Mouse (Mus musculus) kidney, adult 9 months (tissue): ENCODE results near the gene Cfap161.

Experiments
- DNase-seq: peaks from one replicate; pipeline ENCODE4 v3.0.0; 2022

Gene Cfap161

GRCm38 (mm10) chr7:83738623-83739462 lies 55.8 kb downstream of the Cfap161 start:
- no peak for DNase-seq

DNA sequence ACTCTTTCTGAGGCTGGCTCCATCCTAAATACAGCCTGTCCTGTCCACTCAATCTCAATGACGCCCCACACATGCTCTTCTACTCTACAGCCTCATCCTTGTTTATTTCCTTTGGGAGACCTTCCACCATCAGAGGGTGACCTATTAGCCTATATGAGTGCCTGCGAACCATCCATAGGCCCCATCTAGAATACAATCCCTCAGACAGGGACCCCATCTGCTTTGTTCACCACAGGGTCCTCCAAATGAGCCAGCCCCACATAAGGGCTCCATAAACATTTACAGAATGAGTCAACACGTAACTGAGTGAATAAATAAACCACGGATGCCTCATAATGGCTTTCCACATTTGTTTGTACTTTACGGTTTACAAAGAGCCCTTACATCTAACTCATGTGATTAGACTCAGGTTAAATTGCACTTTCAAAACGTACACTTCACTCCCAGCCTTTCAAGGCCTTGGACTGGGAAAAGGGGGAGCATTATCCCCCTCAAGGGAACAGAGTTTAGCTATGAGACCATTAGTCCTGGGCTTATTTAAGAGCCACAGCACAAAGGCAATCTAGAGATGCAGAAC lies 56.7 kb downstream of the Cfap161 start:
- no peak for DNase-seq

DNA sequence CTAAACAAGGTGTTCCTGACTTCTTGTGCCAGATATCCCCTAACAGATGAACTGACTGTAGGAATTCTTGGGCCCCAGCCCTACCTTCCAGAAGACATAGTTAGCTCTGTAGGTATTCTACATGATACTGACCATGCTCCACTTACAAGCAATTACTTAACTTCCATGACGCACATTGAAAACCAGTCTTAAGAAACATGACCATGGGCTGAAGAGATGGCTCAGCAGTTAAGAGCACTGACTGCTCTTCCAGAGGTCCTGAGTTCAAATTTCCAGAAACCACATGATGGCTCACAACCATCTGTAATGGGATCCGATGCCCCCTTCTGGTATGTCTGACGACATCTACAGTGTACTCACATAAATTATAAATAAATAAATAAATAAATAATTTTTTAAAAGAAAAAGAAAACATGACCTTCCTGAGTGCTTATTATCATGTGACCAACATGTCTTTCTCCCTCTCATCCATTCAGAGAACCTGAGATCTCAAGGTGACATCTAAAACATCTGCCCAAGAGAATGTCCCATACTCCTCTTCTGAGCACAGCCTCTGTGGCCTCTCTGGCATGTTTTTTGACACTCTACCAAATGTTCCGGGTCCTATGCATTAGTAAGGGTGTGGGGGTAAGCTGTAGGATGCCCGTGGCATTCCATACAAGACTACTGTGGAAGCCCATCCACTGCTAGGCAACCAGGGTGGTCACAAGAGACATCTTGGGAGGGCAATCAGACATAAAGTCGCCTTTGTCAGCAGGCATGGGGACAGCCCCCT lies 58.2 kb downstream of the Cfap161 start:
- no peak for DNase-seq

DNA sequence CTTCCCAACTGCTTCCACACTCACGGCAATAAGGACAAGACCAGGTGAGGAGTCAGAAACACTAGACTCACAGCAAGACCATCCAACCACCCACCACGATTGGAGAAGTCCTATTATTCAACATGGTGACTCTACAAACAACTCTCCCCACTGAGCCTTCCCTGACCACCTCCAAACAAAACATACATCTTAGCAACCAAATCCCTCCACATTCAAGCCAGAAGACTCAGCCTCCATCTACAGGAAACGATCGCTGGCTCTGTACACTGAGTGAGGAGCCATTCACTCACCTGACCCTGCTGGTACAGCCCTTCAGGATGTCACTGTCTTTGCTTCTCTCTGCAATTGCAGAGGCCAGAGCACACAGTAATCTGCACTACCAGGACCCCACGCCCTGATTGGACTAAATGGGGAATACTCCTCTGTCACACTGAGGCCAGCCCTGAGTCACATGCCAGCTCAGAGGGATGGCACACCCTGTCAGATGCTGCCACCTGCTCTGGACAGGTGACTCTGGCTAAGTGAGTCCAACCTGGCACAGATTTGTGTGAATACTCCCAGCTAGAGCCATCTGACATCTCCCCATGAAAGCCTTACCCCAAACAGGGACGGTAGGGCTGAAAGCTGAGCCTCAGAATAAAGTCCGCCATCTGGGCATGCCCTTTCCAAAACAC lies 59.4 kb downstream of the Cfap161 start:
- DNase-seq, result no peak

DNA sequence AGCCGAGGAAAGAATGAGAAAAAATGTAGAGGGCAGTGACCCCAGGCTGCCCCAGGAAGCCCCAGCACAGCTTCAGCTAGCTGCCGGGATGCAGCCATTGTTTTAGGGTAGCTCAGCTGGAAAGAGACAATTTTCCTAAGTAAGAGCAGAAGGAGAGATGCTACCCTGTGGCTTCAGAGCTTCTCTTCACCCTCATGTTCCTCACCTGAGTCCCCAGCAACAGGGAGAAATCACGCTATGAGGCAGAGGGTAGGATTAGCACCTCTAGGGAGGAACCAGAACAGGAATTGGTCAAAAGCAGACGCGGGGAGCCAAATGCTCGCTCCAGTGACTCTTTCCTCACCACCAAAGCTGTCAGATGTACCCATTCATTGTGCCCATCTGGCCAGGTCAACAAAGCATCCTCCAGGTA lies 60.0 kb downstream of the Cfap161 start:
- DNase-seq, result no peak

- no peak for DNase-seq
Measured at GRCm38 (mm10) chr7:83734246-83734645, 60.4 kb downstream of the Cfap161 start.

- no peak for DNase-seq
Measured at GRCm38 (mm10) chr7:83732781-83733180, 61.9 kb downstream of the Cfap161 start.

GRCm38 (mm10) chr7:83731961-83732666 lies 62.6 kb downstream of the Cfap161 start:
- DNase-seq, result no peak

DNA sequence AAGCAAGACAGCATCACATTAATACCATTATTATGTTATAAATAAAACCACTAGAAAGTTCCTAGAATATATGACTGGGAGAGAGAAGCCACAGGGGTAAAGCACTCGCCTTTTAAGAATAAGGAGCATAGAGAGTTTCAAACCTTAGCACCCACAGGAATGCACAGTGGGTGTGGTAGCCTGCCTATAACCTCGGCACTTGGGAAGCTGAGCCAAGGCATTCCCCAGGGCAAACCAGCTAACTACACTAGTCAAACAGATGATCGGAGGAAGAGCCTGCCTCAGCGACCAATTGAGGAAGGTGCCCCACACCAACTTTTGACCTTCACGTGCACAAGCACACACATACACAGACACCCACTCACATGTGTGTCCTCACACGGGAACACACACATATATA lies 63.4 kb downstream of the Cfap161 start:
- no peak for DNase-seq

- no peak for DNase-seq
Measured at GRCm38 (mm10) chr7:83726936-83727632, 67.6 kb downstream of the Cfap161 start.

GRCm38 (mm10) chr7:83725801-83726200 lies 68.9 kb downstream of the Cfap161 start:
- DNase-seq, result no peak

- DNase-seq, result no peak
Measured at GRCm38 (mm10) chr7:83724541-83724940, 70.1 kb downstream of the Cfap161 start.
